Mouse (Mus musculus) cortical plate, adult 2 months (tissue): ENCODE data around the gene Rps3. TPM values are rescaled to one million over a fixed set of nuclear protein-coding genes. Genes with fewer than 3 reads are reported as not detected.

Source experiments
- H3K27ac ChIP-seq: fragments of 200-500 bp; 2 replicates; pipeline ENCODE4 v1.5.1; 2012; ENCODE audit warnings: low read length, control low read depth, inconsistent platforms; ENCODE audit not compliant: insufficient read depth
- H3K4me1 ChIP-seq: fragments of 200-500 bp; 2 replicates; pipeline ENCODE4 v1.6.1; 2011; ENCODE audit warnings: low read length; ENCODE audit not compliant: control insufficient read depth, insufficient read depth
- H3K4me3 ChIP-seq: fragments of 200-500 bp; 2 replicates; pipeline ENCODE4 v1.5.1; 2011; ENCODE audit warnings: mild to moderate bottlenecking, low read length, control low read depth; ENCODE audit not compliant: insufficient read depth
- CTCF ChIP-seq: fragments of 200-500 bp; IDR thresholded peaks from 2 replicates; pipeline ENCODE4 v1.5.1; 2011; ENCODE audit warnings: mild to moderate bottlenecking, control low read depth, low read length; ENCODE audit not compliant: insufficient read depth; ENCODE audit errors: extremely low read depth
- POLR2A ChIP-seq: fragments of 200-500 bp; IDR thresholded peaks from 2 replicates; pipeline ENCODE4 v1.6.1; 2011; ENCODE audit warnings: mild to moderate bottlenecking, low read length, control low read depth; ENCODE audit not compliant: insufficient read depth; ENCODE audit errors: extremely low read depth
- polyA plus RNA-seq: library from polyadenylated mRNA; depleted of rRNA; stranded (reverse); fragments of >200 nt; gene quantifications from 2 replicates; pipeline ENCODE4 v1.2.3, GENCODE M21; 2012; rRNA removed

Gene Rps3
- polyA plus RNA-seq, 1 experiment = 530 TPM

DNA sequence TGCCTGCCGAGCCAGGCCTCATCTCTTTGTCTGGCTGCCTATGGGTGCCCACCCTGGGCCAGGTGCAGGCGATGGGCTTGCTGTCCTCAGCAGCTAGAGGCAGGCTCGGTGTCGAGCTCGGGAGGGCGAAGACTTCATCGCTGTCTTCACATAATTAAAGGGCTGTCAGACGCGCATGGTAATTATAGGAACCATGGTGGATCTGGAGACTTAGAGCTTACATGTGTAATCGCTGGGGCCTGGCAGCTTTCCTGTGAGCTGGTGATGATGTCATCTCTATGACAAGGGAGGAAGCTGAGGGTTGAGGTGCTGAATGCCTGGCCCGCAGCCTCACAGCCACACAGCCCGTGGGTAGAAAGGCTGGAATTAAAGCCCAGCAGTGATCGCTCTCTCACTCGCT, 51.3 kb downstream of the Rps3 start:
- H3K4me1 ChIP-seq = no peaks in the 10 kb centered on the region
- H3K27ac ChIP-seq = 0 out of 2 replicates have a peak overlapping the region, but pooled peaks have one; percentile 17
- TF ChIP-seq CTCF (no peak), POLR2A (no peak)
- H3K4me3 ChIP-seq = no peak overlapping the region

DNA sequence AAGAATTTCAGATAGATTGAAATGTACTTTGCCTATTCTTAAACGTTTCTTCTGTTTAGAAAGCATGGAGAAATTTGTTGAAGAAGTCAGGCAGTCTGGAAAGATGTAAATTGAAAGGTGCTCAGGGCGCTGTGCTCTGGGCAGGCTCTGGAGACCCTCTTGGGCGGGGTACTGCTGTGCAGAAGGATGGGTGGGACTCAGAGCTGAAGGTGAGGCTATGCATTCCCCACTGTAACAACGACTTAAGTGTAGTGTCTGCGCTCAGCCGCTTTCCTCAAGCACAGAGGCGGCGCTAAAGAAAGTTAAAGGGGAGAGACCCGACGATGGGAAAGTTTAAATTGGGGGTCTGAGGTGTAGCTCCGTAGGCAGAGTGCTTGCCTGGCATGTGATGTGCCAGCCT, 53.3 kb downstream of the Rps3 start:
- Histone ChIP-seq H3K4me1 (no peaks in the 10 kb centered on the region), H3K4me3 (no peak overlapping the region), H3K27ac (no peak overlapping the region)
- no peak for TF ChIP-seq POLR2A
- no peak for TF ChIP-seq CTCF

GRCm38 (mm10) chr7:99429786-99430185, 53.8 kb downstream of the Rps3 start:
- Histone ChIP-seq H3K27ac (no peak overlapping the region), H3K4me1 (no peaks in the 10 kb centered on the region), H3K4me3 (no peak overlapping the region)
- TF ChIP-seq POLR2A = no peak
- TF ChIP-seq CTCF = no peak

- TF ChIP-seq CTCF (no peak), POLR2A (no peak)
- Histone ChIP-seq H3K4me3 (no peak overlapping the region), H3K4me1 (no peaks in the 10 kb centered on the region), H3K27ac (no peak overlapping the region)
Observed at GRCm38 (mm10) chr7:99428836-99429235, 54.7 kb downstream of the Rps3 start.

DNA sequence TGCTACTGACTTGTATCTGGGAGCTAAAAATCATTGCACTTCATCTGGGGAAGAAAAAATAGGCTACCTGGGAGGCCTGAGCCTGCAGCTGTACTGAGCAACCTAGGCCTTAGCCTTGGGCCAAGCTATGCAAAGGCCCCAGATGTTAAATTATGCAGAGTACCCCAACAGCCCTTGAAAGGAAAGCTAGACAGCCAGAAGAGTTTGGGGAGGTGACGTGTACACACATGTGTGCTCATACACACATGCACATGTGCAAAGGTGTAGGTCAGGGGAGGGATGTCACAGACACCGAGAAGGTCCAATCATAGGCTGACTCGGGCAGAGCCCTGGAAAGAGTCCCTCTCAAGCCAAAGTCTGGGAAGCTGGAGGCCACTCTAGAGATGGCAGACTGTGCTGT, 55.6 kb downstream of the Rps3 start:
- Histone ChIP-seq H3K4me1 (no peaks in the 10 kb centered on the region), H3K4me3 (no peak overlapping the region), H3K27ac (no peak overlapping the region)
- no peak for TF ChIP-seq CTCF
- TF ChIP-seq POLR2A = no peak

Other genes starting within 250 kb of the Rps3 start
- gene Mogat2, start 245.1 kb downstream of the Rps3 start, polyA plus RNA-seq = 0.10 TPM in 1 of 2 replicates, not detected in the other
- 94.8 and 96.4 TPM in 2 replicates for gene Map6, start 216.3 kb downstream of the Rps3 start, polyA plus RNA-seq
- gene Serpinh1, start 130.5 kb downstream of the Rps3 start, polyA plus RNA-seq = 18.0 and 23.7 TPM in 2 replicates
- gene Gdpd5, start 102.3 kb downstream of the Rps3 start, polyA plus RNA-seq = 31.0 and 33.8 TPM in 2 replicates
- gene Klhl35, start 17.7 kb downstream of the Rps3 start, polyA plus RNA-seq = 2.2 and 3.5 TPM in 2 replicates
- gene Arrb1, start 51.7 kb upstream of the Rps3 start, polyA plus RNA-seq = 130 and 141 TPM in 2 replicates
- 2.3 and 2.8 TPM in 2 replicates for gene Tpbgl, start 143.4 kb upstream of the Rps3 start, polyA plus RNA-seq
- 17.4 and 18.0 TPM in 2 replicates for gene Slco2b1, start 227.6 kb upstream of the Rps3 start, polyA plus RNA-seq
- 0.19 TPM in 1 of 2 replicates, not detected in the other for gene Olfr520, start 246.5 kb upstream of the Rps3 start, polyA plus RNA-seq